Mouse (Mus musculus) cerebellum, postnatal 14 days (tissue): ENCODE results near the gene Defb38.

Experiments used
- DNase-seq, 2 experiments: peaks; one replicate each; pipeline ENCODE4 v3.0.0; 2021; ENCODE audit warnings: mixed read lengths in 2 of 2

Gene Defb38

DNA sequence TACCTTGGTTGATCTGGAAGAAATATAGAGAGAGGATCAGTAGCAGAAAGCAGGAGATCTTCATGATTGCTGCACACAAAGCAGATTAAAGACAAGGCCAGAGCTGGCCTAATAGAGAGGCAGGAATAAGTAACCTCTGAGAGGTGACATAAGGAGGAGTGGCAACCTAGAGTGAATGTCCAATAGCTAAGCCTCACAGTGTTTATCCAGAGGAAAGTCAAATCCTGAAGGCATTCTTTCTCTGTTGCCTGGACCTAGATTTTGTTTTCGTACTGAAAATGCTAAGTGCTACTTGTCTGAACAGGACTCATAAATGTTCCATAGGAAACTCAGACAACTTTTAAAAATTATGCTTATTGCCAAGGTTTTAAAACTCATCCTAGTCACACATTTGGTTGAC lies at the start of gene Defb38:
Gene Defb38 (minus strand): TSS at position 101 of the 400 bp plus-strand sequence.
- no peak for DNase-seq

DNA sequence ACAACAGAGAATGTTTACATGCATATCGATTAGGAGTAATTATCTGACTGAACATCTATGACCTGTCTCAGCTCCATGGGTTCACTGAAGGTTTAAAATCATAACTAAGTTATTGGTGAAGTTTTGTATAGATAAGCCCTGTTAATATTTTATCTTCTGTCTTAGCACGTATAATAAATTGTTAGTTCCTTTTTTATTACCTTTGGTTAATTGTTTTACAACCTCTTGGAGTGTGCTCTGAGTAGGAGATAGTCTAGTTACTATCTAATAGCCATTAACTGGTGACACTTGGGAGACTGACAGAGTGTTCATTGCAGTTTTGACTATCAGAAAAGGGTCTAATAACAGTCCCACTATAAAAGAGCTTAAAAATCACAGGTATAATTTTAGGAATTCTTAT lies 39.6 kb upstream of the Defb38 start:
- no peak for DNase-seq

DNA sequence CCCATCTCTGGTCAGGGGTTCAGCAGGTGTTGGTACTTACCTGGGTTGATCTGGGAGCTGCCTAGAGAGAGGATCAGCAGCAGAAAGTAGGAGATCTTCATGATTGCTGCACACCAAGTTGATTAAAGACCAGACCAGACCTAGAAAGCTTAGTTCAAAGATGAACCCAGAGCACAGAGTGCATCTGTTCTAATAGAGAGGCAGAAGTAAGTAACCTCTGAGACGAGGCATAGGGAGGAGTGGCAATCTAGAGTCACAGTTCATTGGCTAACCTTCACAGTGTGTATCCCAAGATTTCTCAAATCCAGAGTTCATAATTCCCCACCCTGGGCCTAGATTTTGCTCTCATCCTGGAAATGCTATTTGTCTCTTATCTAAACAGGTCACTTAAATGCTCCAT lies 38.3 kb upstream of the Defb38 start, which contains the start of gene Defb39:
Gene Defb39 (minus strand): TSS at position 101 of the 400 bp plus-strand sequence.
- DNase-seq = no peak

DNA sequence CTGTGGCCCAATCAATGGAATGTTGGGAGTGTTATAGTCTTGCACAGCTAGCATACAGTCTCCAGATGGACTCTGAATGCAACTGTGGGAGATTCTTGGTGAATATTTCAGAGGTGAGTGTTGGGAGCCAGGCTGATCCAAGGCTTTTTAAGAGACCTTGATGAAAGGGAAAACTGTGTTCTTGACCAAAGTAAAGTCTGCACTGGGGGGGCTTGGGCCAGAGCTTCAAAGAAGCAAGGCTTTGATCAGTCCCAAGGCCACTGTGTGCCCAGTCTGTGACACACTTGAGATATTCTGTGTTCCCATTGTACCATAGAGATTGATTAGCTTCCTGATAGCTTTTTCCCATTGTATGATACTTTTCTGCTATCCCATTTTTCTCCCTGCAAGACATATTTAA lies 36.5 kb upstream of the Defb38 start:
- no peak for DNase-seq

DNA sequence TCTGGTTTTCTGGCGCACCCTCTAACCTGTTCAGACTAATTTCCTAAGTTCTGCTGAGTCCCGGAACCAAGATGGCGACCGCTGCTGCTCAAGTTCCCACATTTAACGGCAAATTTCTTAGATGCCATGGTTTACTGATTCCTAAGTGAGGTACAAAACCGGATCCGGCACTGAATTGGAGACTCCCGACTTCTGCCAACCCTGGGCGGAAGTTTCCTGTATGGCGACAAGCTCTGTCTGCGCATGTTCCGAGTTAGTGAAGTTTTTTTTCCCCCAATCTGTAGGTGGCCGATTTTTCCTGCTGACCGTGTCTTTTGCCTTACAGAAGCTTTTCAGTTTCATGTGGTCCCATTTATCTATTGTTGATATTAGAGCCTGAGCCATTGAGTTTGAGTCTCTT lies 18.9 kb upstream of the Defb38 start:
- no peak for DNase-seq
